Mouse (Mus musculus) embryonic facial prominence, embryonic 10.5 days (tissue): ENCODE measurements at regions not wholly inside any gene's neighbourhood (a gene's known extent, or its start where the extent isn't known, plus 50 kb on each side); places are given as distances from the start of the nearest gene placed in this dataset.

Experiments used
- DNase-seq: peaks from one replicate; pipeline ENCODE4 v3.0.0-alpha.2; 2017; ENCODE audit warnings: low spot score
- H3K27ac ChIP-seq: fragments of 300-500 bp; sonication (generic); replicated peaks from 2 replicates; pipeline ENCODE4 v1.5.1; 2016; ENCODE audit warnings: mild to moderate bottlenecking
- H3K27me3 ChIP-seq: fragments of 300-500 bp; sonication (generic); replicated peaks from 2 replicates; pipeline ENCODE4 v1.6.1; 2016; ENCODE audit warnings: low read depth, mild to moderate bottlenecking; ENCODE audit not compliant: poor library complexity, severe bottlenecking
- H3K36me3 ChIP-seq: fragments of 300-500 bp; sonication (generic); replicated peaks from 2 replicates; pipeline ENCODE4 v1.6.1; 2016; ENCODE audit warnings: mild to moderate bottlenecking, moderate library complexity
- H3K4me1 ChIP-seq: fragments of 300-500 bp; sonication (generic); 2 replicates; pipeline ENCODE4 v1.6.1; 2016
- H3K4me3 ChIP-seq: fragments of 300-500 bp; sonication (generic); 2 replicates; pipeline ENCODE4 v1.5.1; 2016; ENCODE audit warnings: mild to moderate bottlenecking, moderate library complexity
- H3K9me3 ChIP-seq: fragments of 300-500 bp; sonication (generic); 2 replicates; pipeline ENCODE4 v1.6.1; 2016; ENCODE audit warnings: mild to moderate bottlenecking
- WGBS: fragments of 180-500 bp; shearing (Covaris S2); methylation state at CpG from one replicate; pipeline ENCODE4 v1.1.7; 2016; 5-methylcytosine and 5-hydroxymethylcytosine counted together

DNA sequence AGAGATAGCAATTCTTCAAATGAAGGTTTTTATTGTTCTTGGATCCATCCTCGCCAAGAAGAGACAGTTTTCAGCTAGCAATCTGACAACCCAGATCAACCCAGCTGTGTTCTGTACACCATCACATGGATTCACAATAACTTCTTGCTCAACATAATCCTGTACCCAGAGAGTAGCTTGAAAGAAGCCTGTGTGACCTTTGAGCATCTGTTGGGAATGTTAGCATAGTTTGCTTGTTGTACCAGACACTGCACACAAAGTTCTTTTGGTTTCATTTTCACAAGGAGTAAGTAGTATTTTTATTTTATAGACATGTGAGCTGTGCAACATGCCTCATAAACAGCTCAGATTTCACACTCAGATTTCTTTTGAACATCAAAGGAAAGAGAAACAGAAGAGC lies 136.0 kb downstream of the Gm9733 start:
- Histone ChIP-seq H3K4me3 (no peak overlapping the region), H3K9me3 (no peaks in the 10 kb centered on the region), H3K36me3 (no peaks in the 10 kb centered on the region), H3K27me3 (no peaks in the 10 kb centered on the region), H3K27ac (no peak overlapping the region), H3K4me1 (0 out of 2 replicates have a peak, but pooled peaks cover 2% of the 10 kb centered on the region)
- WGBS: 85% methylated on average over 1 of the region's 1 CpGs
- no peak for DNase-seq

DNA sequence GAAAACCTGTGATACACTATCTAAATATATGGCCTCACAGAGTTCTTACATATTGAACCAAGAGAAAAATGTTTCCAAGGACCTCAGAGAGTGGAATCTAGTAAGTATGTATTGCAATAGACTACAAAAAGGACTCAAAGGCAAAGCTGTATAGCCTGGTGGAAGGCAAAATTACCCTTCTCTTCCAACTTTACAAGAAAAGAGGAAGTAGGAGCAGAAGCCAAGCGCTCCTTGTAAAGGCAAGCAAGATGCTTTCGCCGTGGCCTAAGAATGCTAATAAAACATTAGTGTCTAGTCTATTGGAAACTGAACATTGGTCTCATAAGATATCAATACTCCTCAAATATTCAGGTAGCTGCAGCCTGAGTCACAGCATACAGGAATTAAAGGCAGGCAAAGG lies 134.0 kb downstream of the Gm9733 start:
- DNase-seq: no peak
- H3K4me1 ChIP-seq: 0 out of 2 replicates have a peak, but pooled peaks cover 2% of the 10 kb centered on the region
- no peaks in the 10 kb centered on the region for H3K9me3 ChIP-seq
- H3K27ac ChIP-seq: no peak overlapping the region
- no peaks in the 10 kb centered on the region for H3K27me3 ChIP-seq
- 86% methylated on average over 3 of the region's 3 CpGs for WGBS
- H3K36me3 ChIP-seq: no peaks in the 10 kb centered on the region
- H3K4me3 ChIP-seq: no peak overlapping the region

DNA sequence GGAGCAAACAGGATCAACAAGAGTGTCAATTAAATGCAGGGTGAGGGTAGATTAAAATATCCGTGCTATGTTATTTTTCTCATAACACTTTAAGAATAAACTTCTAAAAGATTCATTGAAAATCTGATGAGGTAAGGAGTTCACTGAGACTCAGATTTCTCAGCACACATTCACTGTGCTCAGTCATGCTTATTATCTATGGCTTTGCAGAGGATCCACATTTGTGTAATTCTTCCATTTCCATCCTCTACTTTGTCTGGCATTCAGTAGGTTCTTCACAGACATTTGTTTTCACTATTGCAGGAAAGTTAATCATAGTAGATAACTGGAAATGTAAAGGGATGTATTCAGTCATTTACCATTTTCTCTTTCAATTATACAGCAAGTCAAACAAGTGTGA lies 131.8 kb downstream of the Gm9733 start:
- Histone ChIP-seq H3K9me3 (no peaks in the 10 kb centered on the region), H3K36me3 (no peaks in the 10 kb centered on the region), H3K27ac (no peak overlapping the region), H3K27me3 (no peaks in the 10 kb centered on the region), H3K4me1 (0 out of 2 replicates have a peak, but pooled peaks cover 2% of the 10 kb centered on the region), H3K4me3 (no peak overlapping the region)
- DNase-seq: no peak
- 77% methylated on average over 1 of the region's 1 CpGs for WGBS

DNA sequence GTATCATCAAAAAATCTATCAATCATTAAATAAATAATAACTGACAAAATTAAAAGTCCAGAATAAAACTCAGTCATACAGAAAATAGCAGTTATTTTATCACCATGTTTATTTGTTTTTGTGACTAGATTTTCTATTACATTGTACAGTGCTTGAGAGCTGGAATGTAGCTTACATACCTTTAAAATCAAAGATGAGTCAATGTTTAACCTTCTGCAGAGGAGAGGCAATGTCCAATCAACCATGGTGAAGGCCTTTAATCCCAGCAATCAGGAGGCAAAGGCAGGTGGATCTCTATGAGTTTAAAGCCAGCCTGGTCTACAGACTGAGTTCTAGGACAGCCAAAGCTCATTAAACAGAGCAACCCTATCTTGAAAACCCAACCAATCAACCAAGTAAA lies 131.1 kb downstream of the Gm9733 start:
- no peaks in the 10 kb centered on the region for H3K9me3 ChIP-seq
- H3K27me3 ChIP-seq: no peaks in the 10 kb centered on the region
- H3K4me1 ChIP-seq: 0 out of 2 replicates have a peak, but pooled peaks cover 2% of the 10 kb centered on the region
- no peaks in the 10 kb centered on the region for H3K36me3 ChIP-seq
- no peak for DNase-seq
- no peak overlapping the region for H3K27ac ChIP-seq
- no peak overlapping the region for H3K4me3 ChIP-seq

DNA sequence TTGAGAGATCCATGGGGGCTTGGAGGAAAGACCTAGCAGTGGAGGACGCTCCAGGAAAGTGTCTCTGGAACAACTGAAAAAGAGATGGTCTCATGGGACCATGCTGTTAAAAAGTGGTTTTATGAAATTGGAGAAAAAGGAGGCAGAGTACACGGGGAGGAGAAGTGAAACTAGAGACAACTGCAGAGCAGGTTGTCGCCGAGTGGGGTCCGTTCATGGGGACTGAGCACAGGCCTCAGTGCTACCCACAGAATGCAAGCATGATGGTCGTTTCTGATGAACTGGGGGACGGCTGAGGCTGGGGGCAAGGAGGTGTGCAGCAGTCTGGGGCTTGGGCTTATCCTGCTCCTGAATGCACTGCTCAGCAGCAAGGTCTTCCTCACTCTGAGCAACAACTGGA lies 129.3 kb downstream of the Gm9733 start:
- DNase-seq: no peak
- Histone ChIP-seq H3K36me3 (no peaks in the 10 kb centered on the region), H3K4me3 (no peak overlapping the region), H3K27me3 (no peaks in the 10 kb centered on the region), H3K9me3 (no peaks in the 10 kb centered on the region), H3K27ac (no peak overlapping the region), H3K4me1 (0 out of 2 replicates have a peak, but pooled peaks cover 2% of the 10 kb centered on the region)
- 83% methylated on average over 7 of the region's 7 CpGs for WGBS

DNA sequence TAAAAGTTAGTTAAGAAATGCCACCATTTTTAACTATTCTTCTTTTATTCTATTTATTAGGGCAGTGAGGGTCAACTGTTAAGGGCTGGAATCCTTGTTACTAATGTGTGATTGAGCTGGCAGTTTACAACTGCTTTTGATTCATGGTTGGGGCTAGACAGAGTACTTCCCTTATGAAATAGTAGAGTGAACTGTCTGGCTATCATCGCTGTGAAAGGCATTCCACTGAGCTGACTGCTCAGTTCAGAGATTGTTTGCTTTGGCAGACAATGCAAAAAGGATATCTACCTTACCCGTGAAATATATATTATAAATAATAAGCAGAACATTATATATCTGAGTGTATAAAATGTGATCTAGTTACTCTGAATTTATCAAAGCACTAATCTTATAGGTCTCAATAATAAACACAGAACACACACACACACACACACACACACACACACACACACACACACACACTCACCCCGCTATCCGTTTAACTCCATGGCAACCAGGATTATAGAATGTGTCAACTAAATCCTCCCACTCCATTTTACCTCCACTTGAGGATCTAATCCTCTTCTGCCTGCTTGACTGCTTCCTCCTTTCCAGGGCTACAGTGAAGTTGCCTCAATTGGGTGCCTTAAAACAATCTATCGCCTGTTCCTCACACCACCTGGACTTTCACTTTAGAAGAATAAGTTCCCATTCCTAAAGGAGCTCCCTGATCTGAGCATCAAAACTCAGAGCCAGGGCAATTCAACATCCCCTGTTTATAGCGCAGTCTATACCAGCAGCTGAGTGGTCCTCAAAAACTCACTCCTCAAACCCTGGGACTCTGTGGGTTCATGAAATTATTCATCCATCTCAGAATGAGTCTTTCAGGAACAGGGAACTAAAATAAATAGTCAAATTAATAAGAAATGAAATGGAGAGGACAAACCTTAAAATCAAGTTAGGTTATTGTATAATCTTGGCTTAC lies 126.6 kb downstream of the Gm9733 start:
- no peaks in the 10 kb centered on the region for H3K36me3 ChIP-seq
- H3K27me3 ChIP-seq: no peaks in the 10 kb centered on the region
- no peak overlapping the region for H3K4me3 ChIP-seq
- no peaks in the 10 kb centered on the region for H3K9me3 ChIP-seq
- DNase-seq: peak; percentile 15
- H3K4me1 ChIP-seq: no peaks in the 10 kb centered on the region
- no peak overlapping the region for H3K27ac ChIP-seq
- 63% methylated on average over 6 of the region's 6 CpGs for WGBS

DNA sequence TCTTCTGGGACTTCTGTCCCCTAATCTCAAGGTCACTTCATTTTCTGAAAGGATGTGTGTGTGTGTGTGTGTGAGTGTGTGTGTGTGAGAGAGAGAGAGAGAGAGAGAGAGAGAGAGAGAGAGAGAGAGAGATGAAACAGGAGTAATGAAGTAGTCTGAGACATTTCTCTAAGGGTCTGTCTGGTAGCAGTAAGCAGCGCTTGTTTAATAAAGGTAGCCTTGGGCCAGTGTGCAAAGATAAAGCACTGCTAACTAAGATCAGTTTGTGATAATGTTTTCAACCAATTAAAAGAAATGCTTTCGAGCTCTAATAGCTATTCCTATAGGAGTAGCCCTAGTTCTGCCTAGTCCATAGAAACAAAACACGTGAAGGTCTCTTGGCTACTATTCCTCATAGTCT lies 119.7 kb downstream of the Gm9733 start:
- Histone ChIP-seq H3K27me3 (no peaks in the 10 kb centered on the region), H3K9me3 (no peaks in the 10 kb centered on the region), H3K4me1 (no peaks in the 10 kb centered on the region), H3K36me3 (no peaks in the 10 kb centered on the region), H3K27ac (no peak overlapping the region), H3K4me3 (no peak overlapping the region)
- WGBS: 87% methylated on average over 3 of the region's 3 CpGs
- DNase-seq: no peak

DNA sequence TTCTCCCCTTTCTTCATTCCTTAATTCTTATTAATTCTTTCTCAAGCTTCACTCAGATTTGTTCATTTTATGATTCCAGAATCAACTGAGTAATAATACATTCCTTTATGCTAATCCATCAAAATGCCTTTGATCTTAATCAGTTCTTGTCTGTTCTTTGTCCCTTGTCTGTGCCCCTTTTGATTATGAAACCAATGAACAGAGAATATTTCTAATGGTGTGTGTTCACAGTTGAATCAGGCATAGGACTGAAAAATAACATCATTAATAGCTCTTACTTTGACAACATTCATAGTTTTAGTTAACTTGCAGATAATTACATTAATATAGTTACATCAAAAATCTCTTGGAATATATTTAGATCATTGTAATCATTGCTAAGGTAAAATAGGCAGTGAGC lies 114.5 kb downstream of the Gm9733 start:
- H3K4me1 ChIP-seq: no peaks in the 10 kb centered on the region
- H3K27me3 ChIP-seq: no peaks in the 10 kb centered on the region
- no peaks in the 10 kb centered on the region for H3K36me3 ChIP-seq
- no peaks in the 10 kb centered on the region for H3K9me3 ChIP-seq
- H3K27ac ChIP-seq: no peak overlapping the region
- H3K4me3 ChIP-seq: no peak overlapping the region
- no peak for DNase-seq

DNA sequence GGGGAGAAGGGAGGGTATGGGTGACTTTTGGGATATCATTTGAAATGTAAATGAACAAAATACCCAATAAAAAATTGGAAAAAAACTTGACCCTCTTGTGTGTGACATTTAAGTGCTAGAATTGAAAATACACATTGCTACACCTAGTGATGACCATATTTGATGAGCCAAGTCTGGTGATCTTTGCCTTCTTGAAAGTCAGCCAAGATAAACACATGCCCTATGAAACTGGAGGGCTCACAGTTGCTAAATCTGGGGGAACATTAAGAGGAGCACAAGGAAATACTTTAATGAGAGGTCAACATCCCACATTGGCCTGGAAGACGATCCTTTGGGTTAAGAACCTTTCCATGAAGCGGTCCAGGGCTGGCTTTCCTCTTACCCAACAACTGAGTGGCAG lies 112.8 kb downstream of the Gm9733 start:
- Histone ChIP-seq H3K27ac (no peak overlapping the region), H3K36me3 (no peaks in the 10 kb centered on the region), H3K9me3 (no peaks in the 10 kb centered on the region), H3K27me3 (no peaks in the 10 kb centered on the region), H3K4me3 (no peak overlapping the region), H3K4me1 (no peaks in the 10 kb centered on the region)
- 84% methylated on average over 2 of the region's 2 CpGs for WGBS
- DNase-seq: no peak

DNA sequence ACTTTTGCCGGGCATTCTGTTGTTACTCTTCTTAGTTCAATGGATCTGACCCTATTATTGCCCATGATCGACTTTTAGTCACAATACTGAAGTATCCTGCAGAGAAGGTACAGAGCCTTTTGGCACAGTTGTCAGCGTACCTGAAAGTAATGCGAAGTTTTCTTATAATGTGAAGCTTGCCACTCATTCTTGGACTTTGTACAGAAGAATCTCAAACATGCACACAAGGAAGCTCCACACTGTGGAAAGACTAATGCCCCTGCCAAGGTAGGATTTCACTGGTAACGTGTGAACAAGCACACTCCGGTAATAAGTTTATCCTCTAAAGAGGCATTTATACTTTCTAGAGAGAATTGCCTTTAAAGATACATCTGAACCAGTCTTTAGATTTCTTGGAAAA lies 108.8 kb downstream of the Gm9733 start:
- no peaks in the 10 kb centered on the region for H3K36me3 ChIP-seq
- no peaks in the 10 kb centered on the region for H3K27me3 ChIP-seq
- DNase-seq: no peak
- H3K4me1 ChIP-seq: no peaks in the 10 kb centered on the region
- no peaks in the 10 kb centered on the region for H3K9me3 ChIP-seq
- H3K4me3 ChIP-seq: no peak overlapping the region
- WGBS: 88% methylated on average over 6 of the region's 6 CpGs
- no peak overlapping the region for H3K27ac ChIP-seq

DNA sequence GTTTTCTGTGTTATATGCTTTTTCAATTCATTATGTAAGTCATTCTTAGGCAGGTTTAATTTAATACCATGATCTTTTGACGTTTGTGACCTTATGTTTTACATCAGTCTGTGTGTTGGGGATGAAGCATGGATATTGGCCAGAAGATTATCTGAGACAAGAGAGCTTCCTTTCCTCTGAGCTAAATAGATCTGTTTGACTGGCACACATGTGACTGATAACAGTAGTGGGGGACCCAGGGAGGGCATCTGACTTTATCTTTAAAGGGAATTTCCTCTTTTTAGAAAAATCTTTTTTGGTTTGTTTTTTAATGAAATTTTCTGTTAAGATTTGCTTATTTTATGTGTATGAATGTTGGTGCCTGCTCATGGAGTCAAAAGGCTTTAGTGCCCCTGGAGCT lies 107.7 kb downstream of the Gm9733 start:
- H3K9me3 ChIP-seq: no peaks in the 10 kb centered on the region
- H3K4me3 ChIP-seq: no peak overlapping the region
- H3K27me3 ChIP-seq: no peaks in the 10 kb centered on the region
- 70% methylated on average over 1 of the region's 1 CpGs for WGBS
- no peak overlapping the region for H3K27ac ChIP-seq
- DNase-seq: no peak
- no peaks in the 10 kb centered on the region for H3K4me1 ChIP-seq
- no peaks in the 10 kb centered on the region for H3K36me3 ChIP-seq

DNA sequence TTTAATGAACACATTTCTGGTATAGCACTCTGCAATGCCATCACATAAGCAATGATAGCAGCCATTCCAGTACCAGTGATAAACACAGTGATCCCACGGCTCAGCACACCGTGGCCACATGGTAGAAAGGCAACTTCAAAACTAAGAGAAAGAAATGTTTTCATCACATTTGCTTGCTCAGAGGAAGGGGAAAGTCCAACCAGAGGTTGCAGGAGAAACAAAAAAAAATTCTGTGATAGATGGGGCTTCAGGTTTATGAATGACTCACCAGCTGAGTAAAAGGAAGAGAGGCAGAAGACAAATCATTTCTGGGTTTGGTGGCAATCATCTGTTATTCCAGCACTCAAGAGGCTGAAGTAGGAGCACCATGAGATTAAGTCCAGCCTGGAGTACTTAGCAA lies 103.5 kb downstream of the Gm9733 start:
- H3K27ac ChIP-seq: no peak overlapping the region

DNA sequence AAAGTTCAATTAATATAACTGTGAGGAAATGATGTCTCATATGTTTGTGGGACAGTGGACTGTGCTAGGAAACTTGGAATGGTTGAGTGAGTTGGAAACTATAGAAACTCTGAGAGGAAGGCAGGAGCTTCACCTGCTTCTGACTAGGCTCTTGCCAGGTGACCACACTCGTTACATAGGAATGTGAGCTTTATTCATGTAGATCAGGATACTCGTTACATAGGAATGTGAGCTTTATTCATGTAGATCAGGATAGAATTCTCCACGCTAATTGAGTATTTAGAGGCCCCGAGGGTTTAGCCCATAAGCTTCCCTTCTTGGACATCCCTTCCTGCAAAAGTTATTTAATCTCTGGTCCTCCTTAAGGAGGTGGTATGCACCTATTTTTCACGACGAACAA lies 101.9 kb downstream of the Gm9733 start:
- no peak overlapping the region for H3K27ac ChIP-seq
- no peaks in the 10 kb centered on the region for H3K4me1 ChIP-seq
- H3K27me3 ChIP-seq: no peaks in the 10 kb centered on the region
- DNase-seq: no peak
- 62% methylated on average over 6 of the region's 6 CpGs for WGBS
- H3K4me3 ChIP-seq: no peak overlapping the region
- no peaks in the 10 kb centered on the region for H3K9me3 ChIP-seq
- no peaks in the 10 kb centered on the region for H3K36me3 ChIP-seq

More for the DNA sequence above, 103.5 kb downstream of the Gm9733 start:
- Histone ChIP-seq H3K9me3 (no peaks in the 10 kb centered on the region), H3K4me3 (no peak overlapping the region), H3K4me1 (no peaks in the 10 kb centered on the region), H3K36me3 (no peaks in the 10 kb centered on the region), H3K27me3 (no peaks in the 10 kb centered on the region)
- no peak for DNase-seq
- 94% methylated on average over 2 of the region's 2 CpGs for WGBS
